Mouse (Mus musculus) liver, embryonic 14.5 days (tissue): ENCODE measurements around the gene Stra8.

ENCODE experiments used
- CTCF ChIP-seq: IDR thresholded peaks from 2 replicates; pipeline ENCODE4 v1.5.1; 2016; ENCODE audit warnings: antibody characterized with exemption, low read depth, control low read depth
- EP300 ChIP-seq: IDR thresholded peaks from 2 replicates; pipeline ENCODE4 v1.6.1; 2016; ENCODE audit warnings: antibody characterized with exemption, low read depth

GRCm38 (mm10) chr6:34959131-34959530 lies 39.2 kb downstream of the Stra8 start:
- no peak for TF ChIP-seq EP300
- TF ChIP-seq CTCF = no peak
